Mouse (Mus musculus) forebrain, embryonic 14.5 days (tissue): Measurements from ENCODE around the gene Sh3pxd2a. TPM values are rescaled to one million over a fixed set of nuclear protein-coding genes. Genes with fewer than 3 reads are reported as not detected.
A peak's percentile ranks its signal among the peaks of the same experiment; 100 is the strongest.

Experiments used
- ATAC-seq: fragments of 200-750 bp; cut with Nextera tagmentation; 2 replicates; pipeline ENCODE4 v1.8.0; 2017; ENCODE audit warnings: mild to moderate bottlenecking, moderate library complexity
- DNase-seq: peaks from one replicate; pipeline ENCODE4 v3.0.0-alpha.2; 2015; ENCODE audit warnings: low spot score
- H3K27ac ChIP-seq: fragments of 300-500 bp; sonication (generic); 2 replicates; pipeline ENCODE4 v1.5.1; 2014; ENCODE audit warnings: low read depth, mild to moderate bottlenecking, control low read depth, low read length, moderate library complexity
- H3K27me3 ChIP-seq: fragments of 300-500 bp; sonication (generic); replicated peaks from 2 replicates; pipeline ENCODE4 v1.6.1; 2014; ENCODE audit warnings: low read length, control low read depth, mixed read lengths; ENCODE audit not compliant: control insufficient read depth, insufficient read depth
- H3K36me3 ChIP-seq: fragments of 300-500 bp; sonication (generic); 2 replicates; pipeline ENCODE4 v1.6.1; 2014; ENCODE audit warnings: low read length, control low read depth; ENCODE audit not compliant: control insufficient read depth, insufficient read depth
- H3K4me1 ChIP-seq: fragments of 300-500 bp; sonication (generic); 2 replicates; pipeline ENCODE4 v1.6.1; 2014; ENCODE audit warnings: antibody characterized with exemption, low read length, control low read depth; ENCODE audit not compliant: control insufficient read depth, insufficient read depth
- H3K4me2 ChIP-seq: fragments of 300-500 bp; sonication (generic); 2 replicates; pipeline ENCODE4 v1.6.1; 2014; ENCODE audit warnings: mild to moderate bottlenecking, control low read depth, low read length
- H3K4me3 ChIP-seq: fragments of 300-500 bp; sonication (generic); 2 replicates; pipeline ENCODE4 v1.5.1; 2014; ENCODE audit warnings: low read depth, low read length, control low read depth
- H3K9ac ChIP-seq: fragments of 300-500 bp; sonication (generic); 2 replicates; pipeline ENCODE4 v1.6.1; 2014; ENCODE audit warnings: mild to moderate bottlenecking, low read length, control low read depth, moderate library complexity
- H3K9me3 ChIP-seq: fragments of 300-500 bp; sonication (generic); replicated peaks from 2 replicates; pipeline ENCODE4 v1.6.1; 2016; ENCODE audit warnings: low read length, control low read depth, mixed read lengths; ENCODE audit not compliant: control insufficient read depth
- WGBS: fragments of 180-500 bp; shearing (Covaris S2); extraction: QIAGEN DNeasy Blood & Tissue Kit; methylation state at CpG from one replicate; pipeline ENCODE4 v1.1.7; 2014; 5-methylcytosine and 5-hydroxymethylcytosine counted together
- polyA plus RNA-seq: library from polyadenylated mRNA; unstranded; fragments of >200 nt; fragmentation: Nextera tagmentation; extraction: Ambion mirVana; gene quantifications from 2 replicates; pipeline ENCODE4 v1.2.1, GENCODE M21; 2014

The Sh3pxd2a gene
- polyA plus RNA-seq, 1 experiment from 2014 or later, result 3.4 TPM

- no peak overlapping the region for H3K27ac ChIP-seq
- no peak overlapping the region for H3K4me3 ChIP-seq
- no peaks in the 10 kb centered on the region for H3K36me3 ChIP-seq
- WGBS, result 63% methylated on average over 6 of the region's 6 CpGs
- DNase-seq (no peak), ATAC-seq (no peak)
- H3K9ac ChIP-seq, result no peak overlapping the region
- H3K4me2 ChIP-seq, result no peak overlapping the region
- H3K27me3 ChIP-seq, result no peaks in the 10 kb centered on the region
- H3K9me3 ChIP-seq, result no peaks in the 10 kb centered on the region
- H3K4me1 ChIP-seq, result peaks cover 19% of the 10 kb centered on the region
These were observed 8.2 kb downstream of the Sh3pxd2a start for GRCm38 (mm10) chr19:47456021-47456420.

- H3K9me3 ChIP-seq, result no peaks in the 10 kb centered on the region
- peaks cover 18% of the 10 kb centered on the region for H3K4me1 ChIP-seq
- no peak overlapping the region for H3K4me2 ChIP-seq
- no peak overlapping the region for H3K27ac ChIP-seq
- no peak for DNase-seq
- no peaks in the 10 kb centered on the region for H3K27me3 ChIP-seq
- H3K36me3 ChIP-seq, result no peaks in the 10 kb centered on the region
- H3K4me3 ChIP-seq, result no peak overlapping the region
- no peak overlapping the region; the same call in 1 of the 2 replicates for H3K9ac ChIP-seq
- 89% methylated on average over 15 of the region's 15 CpGs for WGBS
- no peak for ATAC-seq
These were observed 9.0 kb downstream of the Sh3pxd2a start for GRCm38 (mm10) chr19:47455001-47455755.

DNA sequence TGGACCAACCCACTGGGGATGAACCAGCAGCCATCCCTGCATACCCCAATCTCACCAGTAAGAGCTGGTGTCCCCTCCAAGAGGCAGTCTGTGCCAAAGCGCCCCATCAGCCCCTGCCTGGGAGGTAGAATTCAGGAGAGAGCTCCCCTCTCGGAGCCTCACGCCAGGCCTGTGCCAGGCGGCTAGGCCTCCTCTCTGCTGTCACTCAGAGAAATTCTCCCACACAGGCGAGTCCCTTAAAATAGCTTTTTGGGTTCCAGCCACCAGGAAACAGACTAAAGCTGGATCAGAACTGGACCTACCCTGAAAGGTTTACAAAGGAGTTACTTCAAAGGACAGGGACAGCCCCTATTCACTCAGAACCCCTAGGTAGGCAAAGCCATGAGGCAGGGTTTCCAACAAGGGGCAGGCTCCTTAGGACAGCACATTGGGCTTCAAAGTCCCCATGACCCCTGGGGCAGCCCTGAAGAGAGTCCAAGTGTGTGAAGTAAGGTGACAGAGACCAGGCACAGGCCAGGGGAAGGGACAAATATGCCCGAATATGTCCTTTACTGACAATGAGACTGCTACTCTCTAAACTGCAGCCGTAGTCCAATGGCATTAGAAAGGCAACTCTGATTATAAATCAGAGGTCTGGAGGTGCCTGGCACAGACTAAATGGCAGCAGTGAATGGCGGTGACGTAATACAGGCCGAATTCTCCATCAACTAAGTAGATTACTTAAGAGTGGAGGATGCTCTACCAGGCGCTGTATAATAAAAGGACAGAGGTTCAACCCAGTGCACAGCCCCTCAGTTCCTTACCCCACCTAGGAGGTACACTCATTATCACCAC lies 9.8 kb downstream of the Sh3pxd2a start:
- 56% methylated on average over 11 of the region's 11 CpGs for WGBS
- Histone ChIP-seq H3K9ac (peak overlapping the region; percentile 29; the same call in 1 of the 2 replicates), H3K27ac (no peak overlapping the region; the same call in 1 of the 2 replicates), H3K4me2 (no peak overlapping the region), H3K4me1 (peaks cover 18% of the 10 kb centered on the region), H3K4me3 (no peak overlapping the region), H3K27me3 (no peaks in the 10 kb centered on the region), H3K9me3 (no peaks in the 10 kb centered on the region), H3K36me3 (no peaks in the 10 kb centered on the region)
- DNase-seq (peak; percentile 48), ATAC-seq (peak; percentile 48; the same call in 1 of the 2 replicates)

DNA sequence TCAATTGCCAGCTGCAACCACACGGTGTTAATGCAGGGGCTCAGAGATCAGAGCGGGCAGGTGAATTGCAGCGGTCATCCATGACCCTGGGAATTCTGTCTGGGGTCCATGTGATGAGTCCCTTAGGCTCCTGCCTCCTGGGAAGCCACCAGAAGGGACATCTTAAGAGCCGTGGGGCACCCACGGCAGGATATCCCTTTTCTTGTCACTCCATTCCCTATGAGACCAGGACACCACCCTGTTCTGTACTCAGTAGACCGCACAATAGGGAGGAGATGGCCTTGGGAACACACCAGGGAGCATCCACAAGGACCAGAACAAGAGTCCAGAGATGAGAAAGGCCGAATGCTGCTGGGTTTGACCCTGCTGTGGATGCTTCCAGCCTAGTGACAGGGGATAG lies 10.8 kb downstream of the Sh3pxd2a start:
- ATAC-seq (no peak), DNase-seq (no peak)
- no peaks in the 10 kb centered on the region for H3K36me3 ChIP-seq
- no peak overlapping the region for H3K27ac ChIP-seq
- H3K27me3 ChIP-seq, result no peaks in the 10 kb centered on the region
- no peak overlapping the region for H3K9ac ChIP-seq
- no peak overlapping the region for H3K4me3 ChIP-seq
- H3K4me2 ChIP-seq, result no peak overlapping the region
- WGBS, result 93% methylated on average over 7 of the region's 7 CpGs
- H3K9me3 ChIP-seq, result no peaks in the 10 kb centered on the region
- peaks cover 21% of the 10 kb centered on the region for H3K4me1 ChIP-seq

- H3K4me2 ChIP-seq, result no peak overlapping the region
- WGBS, result 92% methylated on average over 10 of the region's 10 CpGs
- H3K9me3 ChIP-seq, result no peaks in the 10 kb centered on the region
- ATAC-seq, result no peak
- no peak overlapping the region for H3K4me3 ChIP-seq
- no peak overlapping the region for H3K27ac ChIP-seq
- no peak for DNase-seq
- H3K36me3 ChIP-seq, result no peaks in the 10 kb centered on the region
- no peak overlapping the region for H3K9ac ChIP-seq
- H3K27me3 ChIP-seq, result no peaks in the 10 kb centered on the region
- peaks cover 20% of the 10 kb centered on the region for H3K4me1 ChIP-seq
These were observed 11.5 kb downstream of the Sh3pxd2a start for GRCm38 (mm10) chr19:47452682-47453081.

GRCm38 (mm10) chr19:47452211-47452610 lies 12.0 kb downstream of the Sh3pxd2a start:
- Histone ChIP-seq H3K27ac (no peak overlapping the region), H3K36me3 (no peaks in the 10 kb centered on the region), H3K4me1 (peaks cover 24% of the 10 kb centered on the region), H3K27me3 (no peaks in the 10 kb centered on the region), H3K9ac (no peak overlapping the region), H3K9me3 (no peaks in the 10 kb centered on the region), H3K4me3 (no peak overlapping the region), H3K4me2 (no peak overlapping the region)
- 82% methylated on average over 7 of the region's 7 CpGs for WGBS
- no peak for ATAC-seq
- DNase-seq, result no peak

DNA sequence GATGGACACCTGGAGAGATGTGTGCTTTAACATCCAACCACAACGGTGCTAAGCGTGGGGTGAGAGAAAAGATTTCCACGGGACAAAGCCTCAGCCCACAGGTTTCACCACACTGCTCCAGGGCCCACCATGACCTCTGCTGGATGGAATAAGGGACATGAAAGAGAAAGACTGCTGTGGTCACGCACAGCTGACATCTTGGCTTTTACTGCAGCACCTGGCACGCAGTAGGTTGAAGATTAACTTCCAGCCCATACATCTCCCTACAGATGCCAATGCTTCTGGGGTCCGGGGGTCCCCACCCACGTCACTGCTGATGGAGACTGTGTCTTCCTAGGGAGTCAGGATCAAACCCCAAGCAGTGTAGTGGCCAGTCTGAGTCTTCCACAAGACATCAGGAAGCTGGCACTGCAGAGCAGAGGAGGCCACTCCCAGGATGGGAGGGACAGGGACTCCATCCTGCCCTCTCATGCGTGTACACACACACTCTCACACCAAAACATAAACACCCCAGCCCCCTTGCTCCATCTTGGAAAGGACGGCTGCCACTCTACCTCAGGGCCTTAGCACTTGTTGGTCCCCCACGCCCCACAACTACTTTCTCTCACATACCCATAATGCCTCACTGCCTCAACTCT lies 12.6 kb downstream of the Sh3pxd2a start:
- no peak overlapping the region for H3K4me2 ChIP-seq
- no peaks in the 10 kb centered on the region for H3K36me3 ChIP-seq
- H3K9me3 ChIP-seq, result no peaks in the 10 kb centered on the region
- no peak overlapping the region for H3K4me3 ChIP-seq
- WGBS, result 82% methylated on average over 10 of the region's 10 CpGs
- DNase-seq (no peak), ATAC-seq (no peak)
- H3K27me3 ChIP-seq, result no peaks in the 10 kb centered on the region
- H3K4me1 ChIP-seq, result peaks cover 31% of the 10 kb centered on the region
- no peak overlapping the region for H3K9ac ChIP-seq
- no peak overlapping the region for H3K27ac ChIP-seq

DNA sequence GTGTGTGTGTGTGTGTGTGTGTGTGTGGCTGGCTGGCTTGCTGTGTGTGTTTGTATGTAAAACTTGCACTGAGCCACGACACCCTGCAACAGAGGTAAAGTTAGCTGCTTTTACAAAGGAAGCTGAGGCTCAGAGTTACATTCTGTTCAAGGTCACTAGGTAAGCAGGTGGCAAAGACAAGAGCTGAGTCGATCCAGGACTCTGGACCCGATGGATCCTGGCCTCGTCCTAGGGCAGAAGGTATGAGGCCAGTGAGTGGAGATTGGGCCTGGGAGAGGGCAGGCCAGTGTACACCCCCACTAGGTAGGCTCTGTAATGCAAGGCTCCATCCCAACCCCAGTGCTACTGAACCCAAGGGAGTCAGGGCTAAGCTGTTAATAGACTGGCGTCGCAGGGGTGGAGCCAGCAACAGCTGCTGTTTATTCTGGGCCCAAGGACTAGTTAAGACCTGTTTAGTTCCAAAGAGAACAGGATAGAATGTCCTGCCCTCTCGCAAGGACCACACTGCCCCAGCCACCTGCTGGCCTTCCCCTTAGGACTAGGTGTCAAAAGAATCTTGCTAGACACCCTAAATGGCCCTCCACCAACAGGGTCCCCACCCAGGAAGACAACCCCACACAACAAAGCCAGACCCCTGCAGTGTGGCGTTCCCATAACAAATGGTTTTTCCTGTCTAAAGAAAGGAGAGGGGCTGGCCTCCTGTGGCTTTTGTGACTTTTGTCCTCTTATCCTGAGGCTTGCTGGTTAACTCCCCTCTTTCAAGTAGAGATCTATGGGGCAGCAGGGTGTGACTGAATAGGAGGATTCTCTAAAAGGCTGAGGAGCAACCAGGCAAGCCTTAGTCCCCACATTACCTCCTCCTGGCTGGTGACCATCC lies 13.7 kb downstream of the Sh3pxd2a start:
- Histone ChIP-seq H3K9ac (no peak overlapping the region), H3K27me3 (no peaks in the 10 kb centered on the region), H3K9me3 (no peaks in the 10 kb centered on the region), H3K4me3 (no peak overlapping the region), H3K4me2 (no peak overlapping the region), H3K4me1 (peaks cover 42% of the 10 kb centered on the region), H3K36me3 (no peaks in the 10 kb centered on the region), H3K27ac (no peak overlapping the region)
- no peak for DNase-seq
- no peak for ATAC-seq
- 34% methylated on average over 8 of the region's 8 CpGs for WGBS
